Mouse (Mus musculus): ENCODE data around the gene Ankrd24. TPM values are rescaled to one million over a fixed set of nuclear protein-coding genes. Genes with fewer than 3 reads are reported as not detected.
"Not testable (repeated sequence)": the region's sequence is repeated elsewhere in the genome, so short reads cannot be mapped to it uniquely, and the experiment has no call there.

Gene Ankrd24
- polyA plus RNA-seq, 2 experiments: 1.5 to 5.6 TPM

DNA sequence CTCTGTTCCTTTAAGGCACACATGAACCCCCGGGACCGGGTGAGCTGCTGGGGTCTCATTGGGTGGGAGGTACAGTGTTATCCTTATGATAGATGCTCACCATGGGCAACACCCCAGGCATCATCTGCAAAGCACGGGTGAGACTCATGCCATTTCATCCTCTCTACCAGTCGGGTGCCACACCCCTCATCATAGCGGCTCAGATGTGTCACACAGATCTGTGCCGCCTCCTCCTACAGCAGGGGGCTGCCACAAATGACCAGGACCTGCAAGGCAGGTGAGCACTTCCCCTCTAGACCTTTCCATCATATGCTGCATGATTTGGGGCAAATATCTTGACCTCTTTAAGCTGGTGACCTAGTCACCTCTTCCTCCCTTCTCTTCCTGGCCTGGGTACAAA lies 9.8 kb downstream of the Ankrd24 start:
- DNase-seq (ENCODE audit: low read depth in 3 of 3, low spot score in 3 of 3) (no peak), ATAC-seq (ENCODE audit: insufficient read depth) (no peak)
- no peaks in the 10 kb centered on the region; the same call in 1 of the 2 replicates for H3K27me3 ChIP-seq (ENCODE audit: control insufficient read depth, insufficient read depth, low read length)
- TF ChIP-seq CTCF (IDR thresholded peaks at IDR 0.05; ENCODE audit: low read depth) (no peak), EP300 (IDR thresholded peaks at IDR 0.05; ENCODE audit: low read depth) (no peak)
- H3K4me1 ChIP-seq (replicated peaks; ENCODE audit: control insufficient read depth in 2 of 2, insufficient read depth in 2 of 2, low read length in 1 of 2): peaks cover 6 to 18% of the 10 kb centered on the region in 2 experiments
- no peak overlapping the region for H3K27ac ChIP-seq
- 53% methylated on average over 6 of the region's 6 CpGs for WGBS (ENCODE audit: insufficient replicate concordance)
- H3K4me3 ChIP-seq (ENCODE audit: insufficient read depth in 1 of 2, low read depth in 2 of 2, low read length in 2 of 2): no peak overlapping the region
- no peak overlapping the region for H3K9ac ChIP-seq (replicated peaks)
- no peak overlapping the region for H3K4me2 ChIP-seq (ENCODE audit: low read depth)
- H3K9me3 ChIP-seq (ENCODE audit: control insufficient read depth, low read length): no peaks in the 10 kb centered on the region
- H3K36me3 ChIP-seq (replicated peaks; ENCODE audit: control insufficient read depth, insufficient read depth, low read depth): no peaks in the 10 kb centered on the region

DNA sequence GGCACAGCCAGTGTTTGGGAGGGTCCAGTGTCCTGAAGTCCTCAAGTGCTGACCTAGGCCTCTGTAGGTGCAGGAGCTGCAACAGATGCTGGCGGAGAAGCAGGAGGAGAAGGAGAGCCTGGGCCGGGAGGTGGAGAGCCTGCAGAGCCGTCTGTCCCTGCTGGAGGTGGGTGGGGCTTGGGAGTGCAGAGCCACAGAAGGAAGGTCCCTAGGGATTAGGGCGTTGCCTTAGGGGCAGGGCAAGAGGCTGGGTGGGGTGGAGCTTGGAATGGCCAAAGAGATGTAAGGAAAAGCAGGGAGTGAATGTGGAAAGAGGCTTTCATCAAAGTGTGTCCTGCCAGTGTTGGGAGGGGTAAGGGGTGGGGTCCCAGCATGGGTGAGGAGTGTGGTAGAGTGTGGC lies 12.5 kb downstream of the Ankrd24 start:
- H3K4me2 ChIP-seq (ENCODE audit: low read depth); H3K27me3 ChIP-seq (ENCODE audit: control insufficient read depth, insufficient read depth, low read length); H3K36me3 ChIP-seq (replicated peaks; ENCODE audit: control insufficient read depth, insufficient read depth, low read depth); H3K4me3 ChIP-seq (ENCODE audit: insufficient read depth in 1 of 2, low read depth in 2 of 2, low read length in 2 of 2); ATAC-seq (ENCODE audit: insufficient read depth); H3K9ac ChIP-seq (replicated peaks); DNase-seq (ENCODE audit: low read depth in 3 of 3, low spot score in 3 of 3); H3K27ac ChIP-seq; H3K9me3 ChIP-seq (ENCODE audit: control insufficient read depth, low read length): not testable (repeated sequence)
- H3K4me1 ChIP-seq (replicated peaks; ENCODE audit: control insufficient read depth in 2 of 2, insufficient read depth in 2 of 2, low read length in 1 of 2): peaks cover 0 to 17% of the 10 kb centered on the region in 2 experiments; a peak in 3 of 4 replicates
- WGBS (ENCODE audit: insufficient replicate concordance): 58% methylated on average over 4 of the region's 4 CpGs

DNA sequence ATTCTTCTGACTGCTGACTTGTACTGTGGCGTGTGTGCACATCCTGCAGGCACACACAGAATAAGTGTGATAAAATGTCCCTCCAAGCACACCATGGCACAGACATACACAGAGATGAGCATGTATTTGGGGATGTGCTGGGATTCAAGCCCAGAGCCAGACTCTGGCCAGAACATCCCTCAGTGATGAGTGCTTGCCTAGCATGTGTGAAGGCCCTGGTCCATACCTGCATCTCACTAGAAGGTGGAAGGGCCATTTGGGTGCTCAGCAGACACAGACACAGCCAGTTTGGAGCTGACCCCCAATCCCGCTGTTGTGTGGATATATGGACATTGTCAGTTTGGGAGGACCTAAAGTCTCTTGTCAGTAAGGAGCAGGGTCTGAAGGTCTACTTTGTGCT lies 13.2 kb downstream of the Ankrd24 start:
- Histone ChIP-seq H3K36me3 (replicated peaks; ENCODE audit: control insufficient read depth, insufficient read depth, low read depth) (no peaks in the 10 kb centered on the region), H3K4me2 (ENCODE audit: low read depth) (no peak overlapping the region), H3K27me3 (ENCODE audit: control insufficient read depth, insufficient read depth, low read length) (no peaks in the 10 kb centered on the region; the same call in 1 of the 2 replicates), H3K9ac (replicated peaks) (no peak overlapping the region), H3K4me1 (replicated peaks; ENCODE audit: control insufficient read depth in 2 of 2, insufficient read depth in 2 of 2, low read length in 1 of 2) (peaks cover 0 to 14% of the 10 kb centered on the region in 2 experiments; a peak in 3 of 4 replicates), H3K4me3 (ENCODE audit: insufficient read depth in 1 of 2, low read depth in 2 of 2, low read length in 2 of 2) (no peak overlapping the region), H3K27ac (no peak overlapping the region), H3K9me3 (ENCODE audit: control insufficient read depth, low read length) (no peaks in the 10 kb centered on the region)
- 81% methylated on average over 2 of the region's 2 CpGs for WGBS (ENCODE audit: insufficient replicate concordance)
- ATAC-seq (ENCODE audit: insufficient read depth) (no peak), DNase-seq (ENCODE audit: low read depth in 3 of 3, low spot score in 3 of 3) (no peak)
- TF ChIP-seq EP300 (IDR thresholded peaks at IDR 0.05; ENCODE audit: low read depth) (no peak), CTCF (IDR thresholded peaks at IDR 0.05; ENCODE audit: low read depth) (no peak)

DNA sequence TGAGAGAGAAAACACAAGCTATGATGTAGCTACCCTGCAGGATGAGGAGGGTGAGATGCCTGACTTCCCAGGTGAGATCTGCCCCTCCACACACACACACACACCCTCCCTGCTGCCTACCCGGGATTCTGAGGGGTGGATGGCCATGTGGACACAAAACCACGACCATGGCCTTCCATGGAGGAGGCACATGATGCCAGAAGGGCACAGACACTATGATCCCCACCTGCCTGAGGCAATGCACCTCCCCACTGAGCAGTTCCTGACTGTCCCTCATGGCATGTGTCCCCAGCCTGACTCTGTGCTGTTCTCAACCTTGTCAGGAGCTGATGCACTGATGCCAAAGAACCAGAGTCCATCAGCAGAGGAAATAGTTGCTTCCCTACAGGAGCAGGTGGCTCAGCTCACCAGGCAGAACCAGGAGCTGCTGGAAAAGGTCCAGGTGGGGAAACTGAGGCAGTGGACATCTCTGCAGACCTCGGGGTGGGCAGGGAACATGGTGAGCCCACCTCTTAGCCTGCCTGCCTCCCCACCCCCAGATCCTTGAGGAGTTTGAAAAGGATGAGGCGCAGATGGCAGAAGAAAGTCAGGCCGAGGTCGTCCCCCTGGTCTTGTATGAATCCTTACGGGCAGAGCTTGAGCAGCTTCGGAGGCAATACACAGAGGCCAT lies 13.8 kb downstream of the Ankrd24 start:
- Histone ChIP-seq H3K4me2 (ENCODE audit: low read depth) (peak overlapping the region; percentile 70), H3K27me3 (ENCODE audit: control insufficient read depth, insufficient read depth, low read length) (no peaks in the 10 kb centered on the region), H3K27ac (no peak overlapping the region), H3K4me1 (replicated peaks; ENCODE audit: control insufficient read depth in 2 of 2, insufficient read depth in 2 of 2, low read length in 1 of 2) (peaks cover 0 to 14% of the 10 kb centered on the region in 2 experiments; a peak in 3 of 4 replicates), H3K9ac (replicated peaks) (no peak overlapping the region), H3K9me3 (ENCODE audit: control insufficient read depth, low read length) (no peaks in the 10 kb centered on the region), H3K4me3 (ENCODE audit: insufficient read depth in 1 of 2, low read depth in 2 of 2, low read length in 2 of 2) (peak overlapping the region in 1 of 2 experiments; percentile 68; a peak in 1 of 4 replicates), H3K36me3 (replicated peaks; ENCODE audit: control insufficient read depth, insufficient read depth, low read depth) (no peaks in the 10 kb centered on the region)
- 66% methylated on average over 8 of the region's 8 CpGs for WGBS (ENCODE audit: insufficient replicate concordance)
- TF ChIP-seq EP300 (IDR thresholded peaks at IDR 0.05; ENCODE audit: low read depth) (no peak), CTCF (IDR thresholded peaks at IDR 0.05; ENCODE audit: low read depth) (no peak)
- ATAC-seq (ENCODE audit: insufficient read depth) (no peak), DNase-seq (ENCODE audit: low read depth in 3 of 3, low spot score in 3 of 3) (no peak)

DNA sequence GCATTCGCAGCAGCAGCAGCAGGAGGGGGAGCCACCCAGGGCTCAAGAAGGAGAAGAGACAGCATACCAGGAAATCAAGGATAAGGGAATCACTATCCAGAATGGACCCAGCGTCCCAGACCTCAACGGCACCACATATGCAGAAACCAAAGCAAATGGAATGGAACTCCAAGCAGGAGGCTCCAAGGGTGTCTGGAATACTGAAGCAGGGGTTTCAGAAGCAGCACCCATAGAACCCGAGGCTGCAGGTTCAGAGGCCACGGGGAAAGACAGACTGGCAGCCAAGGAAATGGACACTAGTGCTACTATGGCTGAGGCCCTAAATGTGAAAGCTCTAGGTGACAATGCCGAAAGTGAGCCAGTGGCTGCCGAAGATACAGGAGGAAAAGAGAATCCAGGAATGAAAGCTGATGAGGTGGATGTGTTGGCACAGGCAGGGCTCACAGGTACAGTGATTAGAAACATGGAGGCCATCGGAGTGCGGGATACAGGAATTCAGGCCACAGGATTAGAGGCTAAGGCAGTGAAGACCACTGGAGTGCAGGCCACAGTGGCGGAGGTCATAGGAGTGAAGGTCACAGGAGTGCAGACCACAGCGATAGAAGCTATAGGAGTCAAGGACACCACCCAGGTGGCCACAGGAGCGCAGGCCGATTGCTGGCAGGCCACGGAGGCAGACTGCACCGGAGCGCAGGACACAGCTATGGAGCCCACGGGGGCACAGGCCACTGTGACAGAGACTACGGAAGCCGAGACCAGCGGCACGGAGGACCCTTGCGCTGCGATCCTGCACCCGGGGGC lies 14.5 kb downstream of the Ankrd24 start:
- ATAC-seq (ENCODE audit: insufficient read depth) (peak; percentile 46; the same call in 1 of the 2 replicates), DNase-seq (ENCODE audit: low read depth in 3 of 3, low spot score in 3 of 3) (no peak)
- Histone ChIP-seq H3K4me1 (replicated peaks; ENCODE audit: control insufficient read depth in 2 of 2, insufficient read depth in 2 of 2, low read length in 1 of 2) (peaks cover 0 to 14% of the 10 kb centered on the region in 2 experiments; a peak in 3 of 4 replicates), H3K4me2 (ENCODE audit: low read depth) (peak overlapping the region; percentile 70), H3K9ac (replicated peaks) (peak overlapping the region; percentile 78), H3K36me3 (replicated peaks; ENCODE audit: control insufficient read depth, insufficient read depth, low read depth) (no peaks in the 10 kb centered on the region), H3K9me3 (ENCODE audit: control insufficient read depth, low read length) (no peaks in the 10 kb centered on the region), H3K27ac (peak overlapping the region; percentile 12), H3K4me3 (ENCODE audit: insufficient read depth in 1 of 2, low read depth in 2 of 2, low read length in 2 of 2) (peak overlapping the region; percentile 59 to 68), H3K27me3 (ENCODE audit: control insufficient read depth, insufficient read depth, low read length) (no peaks in the 10 kb centered on the region)
- 16% methylated on average over 24 of the region's 24 CpGs for WGBS (ENCODE audit: insufficient replicate concordance)
- TF ChIP-seq CTCF (IDR thresholded peaks at IDR 0.05; ENCODE audit: low read depth) (no peak), EP300 (IDR thresholded peaks at IDR 0.05; ENCODE audit: low read depth) (no peak)

Data from liver, embryonic 14.5 days (tissue).